Mouse (Mus musculus): Measurements from ENCODE around the gene Olfr782.
"Not testable (repeated sequence)": the region's sequence is repeated elsewhere in the genome, so short reads cannot be mapped to it uniquely, and the experiment has no call there.

The Olfr782 gene

DNA sequence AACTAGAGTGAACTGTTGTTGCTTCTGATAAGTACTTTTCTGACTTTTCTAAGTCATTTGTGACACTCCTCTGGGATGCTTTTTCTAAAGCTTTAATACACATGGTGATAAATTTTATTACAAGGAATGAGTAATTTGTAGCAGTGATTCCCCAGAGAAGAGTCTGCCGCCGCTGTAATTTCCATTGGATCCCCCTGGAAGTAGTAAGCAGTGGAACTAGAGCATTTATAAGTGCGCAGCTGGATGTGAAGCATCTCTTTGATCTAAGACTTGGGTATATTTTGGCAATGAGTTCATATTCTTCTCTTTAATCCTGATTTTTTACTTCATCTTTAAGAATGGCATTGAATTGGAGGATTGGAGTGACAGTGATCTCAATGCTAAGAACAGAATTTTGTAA lies at the start of gene Olfr782:
Olfr782 (plus strand) TSS at position 301 of the 400 bp plus-strand sequence.
- DNase-seq (ENCODE audit: low spot score) = no peak

DNA sequence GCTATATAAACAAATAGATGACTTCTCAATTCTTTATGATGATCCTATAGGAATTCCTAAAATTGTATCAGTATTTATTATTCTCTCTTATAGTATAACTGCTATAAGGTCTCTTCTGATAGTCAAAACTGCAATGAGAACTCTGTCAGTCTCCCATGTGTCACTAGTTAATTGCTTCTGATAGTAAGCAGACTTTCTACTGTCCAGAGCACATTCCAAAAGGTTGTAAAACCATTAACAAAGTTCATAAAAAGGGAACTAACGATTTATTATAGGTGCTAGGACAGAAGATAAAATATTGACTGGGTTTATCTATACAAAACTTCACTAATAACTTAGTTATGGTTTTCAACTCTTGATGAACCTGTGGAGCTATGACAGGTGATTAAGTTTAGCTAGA lies 35.7 kb upstream of the Olfr782 start:
- DNase-seq (ENCODE audit: low spot score) = not testable (repeated sequence)

- not testable (repeated sequence) for DNase-seq (ENCODE audit: low spot score)
Measured at GRCm38 (mm10) chr10:129313521-129313920, 35.1 kb upstream of the Olfr782 start.

GRCm38 (mm10) chr10:129317817-129318216 lies 30.8 kb upstream of the Olfr782 start, which contains the start of gene Olfr780:
Gene Olfr780 (plus strand): TSS chr10:129318117.
- DNase-seq (ENCODE audit: low spot score) = no peak

- DNase-seq (ENCODE audit: low spot score) = no peak
Measured at GRCm38 (mm10) chr10:129328554-129328953, 20.1 kb upstream of the Olfr782 start, which contains the start of gene Olfr781. Gene Olfr781 (plus strand): TSS chr10:129328854.

GRCm38 (mm10) chr10:129352475-129352874 lies 3.8 kb downstream of the Olfr782 start:
- DNase-seq (ENCODE audit: low spot score) = not testable (repeated sequence)

DNA sequence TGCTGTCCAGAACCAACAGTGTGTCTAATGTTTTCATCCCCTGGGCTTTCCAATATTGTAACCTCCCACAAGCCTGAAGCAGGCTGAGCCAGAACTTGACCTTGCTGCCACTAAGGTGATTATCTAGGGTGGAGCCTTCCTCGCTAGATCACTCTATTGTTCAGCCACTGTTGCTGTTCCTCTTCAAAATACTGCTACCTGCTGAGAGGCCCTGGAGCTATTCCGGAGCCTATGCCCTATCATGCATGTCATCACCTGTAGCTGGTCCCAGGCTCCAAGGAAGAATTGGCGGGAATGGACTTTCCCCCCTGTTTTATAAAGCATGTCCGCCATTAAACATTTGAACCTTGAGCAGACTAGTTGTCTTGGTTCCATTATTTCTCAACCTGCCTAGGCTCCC lies 7.8 kb downstream of the Olfr782 start:
- not testable (repeated sequence) for DNase-seq (ENCODE audit: low spot score)

GRCm38 (mm10) chr10:129357307-129357706 lies 8.7 kb downstream of the Olfr782 start:
- no peak for DNase-seq (ENCODE audit: low spot score)

- not testable (repeated sequence) for DNase-seq (ENCODE audit: low spot score)
Measured at GRCm38 (mm10) chr10:129374051-129374450, 25.4 kb downstream of the Olfr782 start.

GRCm38 (mm10) chr10:129383783-129384182 lies 35.1 kb downstream of the Olfr782 start, which contains the start of gene Olfr784:
Gene Olfr784 (plus strand): TSS chr10:129384083.
- DNase-seq (ENCODE audit: low spot score) = no peak

DNA sequence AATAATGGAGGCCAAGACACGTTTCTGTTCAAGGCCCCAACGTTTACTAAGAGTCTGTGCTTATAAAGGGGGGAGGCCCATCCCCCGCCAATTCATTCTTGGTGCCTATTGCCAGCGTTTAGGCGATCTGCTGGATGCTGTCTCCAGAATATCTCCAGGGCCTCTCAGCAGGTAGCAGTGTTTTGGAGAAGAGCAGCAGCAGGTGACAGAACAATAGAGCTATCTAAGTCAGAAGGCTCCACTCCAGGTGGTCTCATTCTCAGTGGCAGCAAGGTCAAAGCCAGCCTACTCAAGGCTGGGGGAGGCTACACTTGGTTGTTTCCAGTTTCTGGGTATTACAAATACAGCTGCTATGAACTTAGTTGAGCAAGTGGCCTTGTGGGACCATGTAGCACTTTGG lies 52.2 kb downstream of the Olfr782 start:
- DNase-seq (ENCODE audit: low spot score) = no peak

Measured in lung, postnatal 25 days (tissue).